Mouse (Mus musculus): ENCODE measurements around the gene Gpx3. TPM values are rescaled to one million over a fixed set of nuclear protein-coding genes. Genes with fewer than 3 reads are reported as not detected.

The Gpx3 gene
- polyA plus RNA-seq, 1 experiment from 2014 or later, result 114 TPM

DNA sequence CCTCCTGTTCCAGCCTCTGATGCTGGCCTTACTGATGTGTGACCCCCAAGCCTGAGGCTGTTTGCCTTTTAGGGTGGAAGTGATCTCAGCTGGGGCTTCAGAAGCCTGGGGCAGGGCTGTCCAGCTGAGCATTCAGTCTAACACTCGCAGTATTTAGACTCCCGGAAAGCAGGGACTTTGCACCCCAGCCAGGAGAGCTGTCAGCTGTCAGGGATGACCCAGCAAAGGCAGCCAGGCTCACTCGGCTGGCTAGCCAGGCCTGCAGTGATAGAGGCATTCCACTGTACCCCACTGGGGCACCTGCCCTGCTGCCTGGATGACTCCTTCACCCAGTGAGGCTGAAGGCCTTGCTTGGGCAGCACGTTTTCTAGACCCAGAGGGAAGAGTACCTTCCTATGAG lies 3.7 kb downstream of the Gpx3 start:
- peak overlapping the region; percentile 20; the same call in 1 of the 2 replicates for H3K27ac ChIP-seq (ENCODE audit: low read depth, low read length)
- DNase-seq (ENCODE audit: low spot score), result no peak
- 75% methylated on average over 4 of the region's 4 CpGs for WGBS
- 0 out of 2 replicates have a peak, but pooled peaks cover 2% of the 10 kb centered on the region for H3K4me1 ChIP-seq (replicated peaks; ENCODE audit: control insufficient read depth, insufficient read depth, low read length)
- no peak overlapping the region for H3K4me3 ChIP-seq (ENCODE audit: low read depth, low read length)
- H3K9ac ChIP-seq (ENCODE audit: low read depth, low read length), result no peak overlapping the region
- H3K4me2 ChIP-seq (replicated peaks; ENCODE audit: low read depth, low read length), result no peak overlapping the region
- ATAC-seq (ENCODE audit: low FRiP score), result no peak
- H3K36me3 ChIP-seq (ENCODE audit: control insufficient read depth, insufficient read depth, low read length), result no peaks in the 10 kb centered on the region
- no peaks in the 10 kb centered on the region for H3K9me3 ChIP-seq (ENCODE audit: control insufficient read depth, low read length)
- H3K27me3 ChIP-seq (ENCODE audit: control insufficient read depth, insufficient read depth, low read length), result no peaks in the 10 kb centered on the region

DNA sequence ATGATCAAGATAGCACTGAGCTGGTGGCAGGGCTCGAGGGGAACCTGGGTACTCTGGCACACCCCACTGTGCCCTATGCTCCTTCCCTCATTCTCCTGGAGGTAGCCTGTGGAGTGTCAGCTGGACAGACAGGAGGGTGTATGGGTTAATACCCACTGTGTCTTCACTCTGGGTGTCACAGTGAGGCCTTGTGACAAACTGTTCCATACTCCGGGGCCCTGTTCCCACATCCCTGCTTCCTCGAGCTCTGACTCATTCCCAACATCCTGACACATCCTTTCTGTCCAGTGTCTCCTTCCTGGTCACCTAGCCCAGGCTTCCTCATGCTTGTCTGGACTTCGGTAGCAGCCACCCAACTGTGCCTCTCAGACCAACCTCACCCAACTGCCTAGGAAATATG lies 4.2 kb downstream of the Gpx3 start:
- DNase-seq (ENCODE audit: low spot score), result no peak
- no peaks in the 10 kb centered on the region for H3K9me3 ChIP-seq (ENCODE audit: control insufficient read depth, low read length)
- whole genome bisulfite sequencing, result 87% methylated on average over 4 of the region's 4 CpGs

DNA sequence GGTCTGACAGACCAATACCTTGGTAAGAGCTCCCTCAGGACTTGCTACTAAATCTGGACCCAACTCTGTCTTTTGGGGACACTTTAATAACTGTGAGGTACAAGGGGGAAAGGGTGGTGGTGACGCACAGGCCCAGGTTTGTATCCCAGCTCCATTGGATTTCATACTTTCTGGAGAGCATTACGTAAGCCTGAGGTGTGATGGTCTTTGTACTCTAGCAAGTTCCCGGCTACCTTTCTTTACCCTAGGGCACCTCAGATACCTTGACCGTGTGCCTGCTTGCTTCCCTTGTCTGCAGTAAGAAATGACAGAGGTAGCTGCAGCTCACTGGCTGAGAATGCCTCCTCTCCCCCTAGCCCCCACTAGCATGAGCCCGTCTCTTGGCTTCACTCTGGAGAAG lies 5.0 kb downstream of the Gpx3 start:
- Histone ChIP-seq H3K4me2 (replicated peaks; ENCODE audit: low read depth, low read length) (no peak overlapping the region), H3K9me3 (ENCODE audit: control insufficient read depth, low read length) (no peaks in the 10 kb centered on the region), H3K27me3 (ENCODE audit: control insufficient read depth, insufficient read depth, low read length) (no peaks in the 10 kb centered on the region), H3K4me3 (ENCODE audit: low read depth, low read length) (no peak overlapping the region), H3K4me1 (replicated peaks; ENCODE audit: control insufficient read depth, insufficient read depth, low read length) (0 out of 2 replicates have a peak, but pooled peaks cover 2% of the 10 kb centered on the region), H3K36me3 (ENCODE audit: control insufficient read depth, insufficient read depth, low read length) (no peaks in the 10 kb centered on the region), H3K9ac (ENCODE audit: low read depth, low read length) (no peak overlapping the region), H3K27ac (ENCODE audit: low read depth, low read length) (no peak overlapping the region)
- DNase-seq (ENCODE audit: low spot score) (no peak), ATAC-seq (ENCODE audit: low FRiP score) (no peak)
- WGBS, result 87% methylated on average over 5 of the region's 5 CpGs

More for the DNA sequence above, 4.2 kb downstream of the Gpx3 start:
- no peak for ATAC-seq (ENCODE audit: low FRiP score)
- Histone ChIP-seq H3K36me3 (ENCODE audit: control insufficient read depth, insufficient read depth, low read length) (no peaks in the 10 kb centered on the region), H3K4me1 (replicated peaks; ENCODE audit: control insufficient read depth, insufficient read depth, low read length) (0 out of 2 replicates have a peak, but pooled peaks cover 2% of the 10 kb centered on the region), H3K4me2 (replicated peaks; ENCODE audit: low read depth, low read length) (no peak overlapping the region), H3K9ac (ENCODE audit: low read depth, low read length) (no peak overlapping the region), H3K27ac (ENCODE audit: low read depth, low read length) (no peak overlapping the region), H3K4me3 (ENCODE audit: low read depth, low read length) (no peak overlapping the region), H3K27me3 (ENCODE audit: control insufficient read depth, insufficient read depth, low read length) (no peaks in the 10 kb centered on the region)

DNA sequence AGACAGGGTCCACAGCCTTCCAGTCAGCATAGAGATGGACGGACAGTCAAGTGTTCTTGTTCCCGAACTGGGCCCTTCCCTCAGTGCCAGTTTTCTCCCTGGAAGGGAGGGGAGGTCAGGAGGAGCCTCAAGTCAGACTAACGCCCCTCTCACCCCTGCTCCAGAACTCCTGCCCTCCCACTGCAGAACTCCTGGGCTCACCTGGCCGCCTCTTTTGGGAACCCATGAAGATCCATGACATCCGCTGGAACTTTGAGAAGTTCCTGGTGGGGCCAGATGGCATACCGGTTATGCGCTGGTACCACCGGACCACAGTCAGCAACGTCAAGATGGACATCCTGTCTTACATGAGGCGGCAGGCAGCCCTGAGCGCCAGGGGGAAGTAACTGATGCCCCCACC lies 7.0 kb downstream of the Gpx3 start:
- Histone ChIP-seq H3K4me2 (replicated peaks; ENCODE audit: low read depth, low read length) (no peak overlapping the region), H3K4me1 (replicated peaks; ENCODE audit: control insufficient read depth, insufficient read depth, low read length) (0 out of 2 replicates have a peak, but pooled peaks cover 2% of the 10 kb centered on the region), H3K4me3 (ENCODE audit: low read depth, low read length) (no peak overlapping the region), H3K27me3 (ENCODE audit: control insufficient read depth, insufficient read depth, low read length) (no peaks in the 10 kb centered on the region), H3K9ac (ENCODE audit: low read depth, low read length) (no peak overlapping the region), H3K27ac (ENCODE audit: low read depth, low read length) (no peak overlapping the region), H3K9me3 (ENCODE audit: control insufficient read depth, low read length) (no peaks in the 10 kb centered on the region), H3K36me3 (ENCODE audit: control insufficient read depth, insufficient read depth, low read length) (no peaks in the 10 kb centered on the region)
- ATAC-seq (ENCODE audit: low FRiP score) (no peak), DNase-seq (ENCODE audit: low spot score) (no peak)
- WGBS, result 88% methylated on average over 11 of the region's 11 CpGs

DNA sequence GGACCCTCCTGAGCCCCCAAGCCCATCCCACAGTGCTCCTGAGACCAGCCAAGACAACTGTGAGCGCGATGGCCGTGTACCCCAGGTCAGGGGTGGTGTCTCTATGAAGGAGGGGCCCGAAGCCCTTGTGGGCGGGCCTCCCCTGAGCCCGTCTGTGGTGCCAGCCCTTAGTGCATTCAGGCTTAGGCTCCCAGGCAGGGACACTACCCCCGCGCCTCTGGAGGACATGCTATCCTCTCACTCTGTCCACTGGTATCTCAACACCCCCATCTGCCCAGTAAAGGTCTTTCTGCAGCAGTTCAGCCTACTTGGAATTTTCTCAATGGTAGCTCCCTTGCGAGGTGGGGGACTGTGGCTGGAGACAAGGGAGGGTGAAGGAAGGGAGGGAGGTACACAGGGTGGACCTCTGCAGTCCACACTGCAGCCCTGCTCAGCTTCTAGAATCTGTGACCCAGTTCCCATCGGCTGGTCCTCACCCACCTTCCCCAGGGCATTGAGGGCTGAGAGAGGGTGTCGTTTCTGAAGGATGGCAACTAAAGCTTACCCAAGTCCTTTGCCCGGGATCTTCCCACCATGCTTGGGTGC lies 7.9 kb downstream of the Gpx3 start:
- no peak for DNase-seq (ENCODE audit: low spot score)
- Histone ChIP-seq H3K27ac (ENCODE audit: low read depth, low read length) (no peak overlapping the region), H3K4me2 (replicated peaks; ENCODE audit: low read depth, low read length) (no peak overlapping the region), H3K9me3 (ENCODE audit: control insufficient read depth, low read length) (no peaks in the 10 kb centered on the region), H3K4me1 (replicated peaks; ENCODE audit: control insufficient read depth, insufficient read depth, low read length) (no peaks in the 10 kb centered on the region), H3K4me3 (ENCODE audit: low read depth, low read length) (no peak overlapping the region), H3K36me3 (ENCODE audit: control insufficient read depth, insufficient read depth, low read length) (no peaks in the 10 kb centered on the region), H3K27me3 (ENCODE audit: control insufficient read depth, insufficient read depth, low read length) (no peaks in the 10 kb centered on the region), H3K9ac (ENCODE audit: low read depth, low read length) (no peak overlapping the region)
- no peak for ATAC-seq (ENCODE audit: low FRiP score)
- 88% methylated on average over 12 of the region's 12 CpGs for WGBS

DNA sequence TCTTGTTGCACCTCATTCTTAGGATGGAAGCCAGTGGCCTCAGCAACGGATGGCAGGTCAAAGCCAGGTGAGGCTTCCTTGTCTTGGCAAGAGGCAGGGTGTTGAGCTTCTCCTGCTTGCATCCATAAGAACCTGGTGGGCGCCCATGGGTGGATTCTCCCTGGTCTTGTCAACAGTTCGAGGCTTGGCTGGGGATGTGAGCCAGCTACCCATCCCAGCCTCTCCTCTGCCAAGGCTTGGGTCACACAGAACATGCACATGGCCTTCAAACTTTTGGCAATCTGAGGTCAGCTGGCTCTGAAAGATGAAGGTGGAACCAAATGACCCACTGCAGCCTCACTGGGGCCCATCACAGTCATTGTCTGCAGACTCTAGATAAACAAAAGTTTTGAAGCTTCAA lies 8.9 kb downstream of the Gpx3 start:
- no peaks in the 10 kb centered on the region for H3K36me3 ChIP-seq (ENCODE audit: control insufficient read depth, insufficient read depth, low read length)
- H3K27ac ChIP-seq (ENCODE audit: low read depth, low read length), result no peak overlapping the region
- no peaks in the 10 kb centered on the region for H3K4me1 ChIP-seq (replicated peaks; ENCODE audit: control insufficient read depth, insufficient read depth, low read length)
- no peaks in the 10 kb centered on the region for H3K27me3 ChIP-seq (ENCODE audit: control insufficient read depth, insufficient read depth, low read length)
- no peak overlapping the region for H3K9ac ChIP-seq (ENCODE audit: low read depth, low read length)
- no peak overlapping the region for H3K4me3 ChIP-seq (ENCODE audit: low read depth, low read length)
- ATAC-seq (ENCODE audit: low FRiP score) (no peak), DNase-seq (ENCODE audit: low spot score) (no peak)
- no peaks in the 10 kb centered on the region for H3K9me3 ChIP-seq (ENCODE audit: control insufficient read depth, low read length)
- no peak overlapping the region for H3K4me2 ChIP-seq (replicated peaks; ENCODE audit: low read depth, low read length)
- 90% methylated on average over 3 of the region's 3 CpGs for WGBS

DNA sequence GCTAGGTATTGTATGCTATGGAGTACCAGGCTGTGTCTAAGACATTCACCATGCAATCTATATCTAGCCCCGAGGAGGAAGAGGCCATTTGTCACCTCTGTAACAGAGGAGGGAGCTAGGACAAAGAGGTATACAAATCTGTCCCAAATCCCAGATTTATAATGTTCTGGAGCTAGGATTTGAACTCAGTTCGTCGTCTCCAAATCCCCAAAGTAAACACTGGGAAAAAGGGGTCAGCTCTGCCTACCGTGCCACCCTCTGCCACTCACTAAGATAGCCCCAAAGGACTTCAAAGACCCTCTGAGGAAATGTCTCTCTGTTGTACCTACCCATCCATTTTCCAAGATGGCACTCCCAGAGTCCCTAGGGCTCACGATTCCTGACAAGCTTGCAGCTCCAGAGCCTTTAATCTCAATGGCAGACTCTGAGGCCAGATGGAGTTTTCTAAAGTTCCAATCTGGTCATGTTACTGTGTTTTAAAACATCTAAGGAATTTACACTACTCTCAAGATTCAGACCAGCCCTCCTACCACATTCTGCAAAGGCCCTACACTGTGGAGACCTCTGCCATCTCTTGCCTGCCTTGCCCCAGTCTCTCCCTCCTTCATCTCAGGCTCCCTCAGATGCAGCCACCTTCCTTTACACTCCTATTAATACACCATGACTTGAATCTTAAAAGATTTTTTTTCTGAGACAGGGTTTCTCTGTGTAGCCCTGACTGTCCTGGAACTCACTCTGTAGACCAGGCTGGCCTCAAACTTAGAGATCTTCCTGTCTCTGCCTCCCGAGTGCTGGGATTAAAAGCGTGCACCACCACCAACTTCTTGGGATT lies 9.6 kb downstream of the Gpx3 start:
- no peaks in the 10 kb centered on the region for H3K27me3 ChIP-seq (ENCODE audit: control insufficient read depth, insufficient read depth, low read length)
- no peaks in the 10 kb centered on the region for H3K4me1 ChIP-seq (replicated peaks; ENCODE audit: control insufficient read depth, insufficient read depth, low read length)
- 90% methylated on average over 7 of the region's 7 CpGs for WGBS
- H3K4me2 ChIP-seq (replicated peaks; ENCODE audit: low read depth, low read length), result no peak overlapping the region
- H3K36me3 ChIP-seq (ENCODE audit: control insufficient read depth, insufficient read depth, low read length), result no peaks in the 10 kb centered on the region
- H3K27ac ChIP-seq (ENCODE audit: low read depth, low read length), result no peak overlapping the region
- no peak overlapping the region for H3K9ac ChIP-seq (ENCODE audit: low read depth, low read length)
- no peaks in the 10 kb centered on the region for H3K9me3 ChIP-seq (ENCODE audit: control insufficient read depth, low read length)
- H3K4me3 ChIP-seq (ENCODE audit: low read depth, low read length), result no peak overlapping the region
- ATAC-seq (ENCODE audit: low FRiP score) (no peak), DNase-seq (ENCODE audit: low spot score) (no peak)

DNA sequence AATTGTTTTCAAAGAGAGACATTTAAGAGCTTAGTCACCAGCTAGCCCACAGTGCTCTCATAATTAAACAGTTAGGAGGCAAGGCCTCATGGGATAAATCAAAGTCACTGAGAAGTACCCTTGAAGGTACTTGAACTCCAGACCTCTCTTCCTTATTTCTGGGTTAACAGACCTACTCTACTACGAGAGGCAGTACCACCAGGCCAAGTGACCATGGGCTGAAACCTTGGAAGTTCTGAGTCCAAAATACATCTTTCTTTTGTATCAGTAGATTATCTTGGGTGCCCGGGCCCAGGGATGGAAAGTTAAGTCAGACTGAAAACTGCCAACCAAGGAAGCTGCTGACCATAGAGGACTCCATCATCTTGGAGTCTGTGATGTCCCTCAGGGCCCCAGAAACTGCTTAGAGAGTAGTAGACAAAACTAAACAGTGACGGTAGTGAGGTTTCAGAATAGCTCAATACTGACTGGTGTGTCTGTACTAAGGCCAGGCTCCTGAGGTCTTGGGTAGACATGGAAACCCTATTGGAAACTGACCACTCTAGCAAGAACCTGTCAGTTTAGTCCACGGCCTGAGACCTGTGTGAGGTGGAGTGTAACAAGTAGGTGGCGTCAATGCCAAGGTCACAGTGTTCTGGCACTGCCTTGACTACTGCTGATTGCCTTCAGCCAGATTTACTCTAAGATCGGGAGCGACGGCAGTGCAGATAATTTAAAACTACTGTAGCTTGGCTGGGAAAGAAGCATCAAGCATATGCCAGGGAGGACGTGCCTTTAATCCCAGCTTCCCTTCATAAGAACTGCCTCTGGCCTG lies 10.5 kb downstream of the Gpx3 start:
- no peaks in the 10 kb centered on the region for H3K9me3 ChIP-seq (ENCODE audit: control insufficient read depth, low read length)
- peaks cover 2% of the 10 kb centered on the region; the same call in 1 of the 2 replicates for H3K36me3 ChIP-seq (ENCODE audit: control insufficient read depth, insufficient read depth, low read length)
- DNase-seq (ENCODE audit: low spot score) (no peak), ATAC-seq (ENCODE audit: low FRiP score) (no peak)
- 88% methylated on average over 9 of the region's 9 CpGs for WGBS
- H3K4me2 ChIP-seq (replicated peaks; ENCODE audit: low read depth, low read length), result no peak overlapping the region
- H3K4me1 ChIP-seq (replicated peaks; ENCODE audit: control insufficient read depth, insufficient read depth, low read length), result no peaks in the 10 kb centered on the region
- no peak overlapping the region for H3K9ac ChIP-seq (ENCODE audit: low read depth, low read length)
- no peak overlapping the region for H3K4me3 ChIP-seq (ENCODE audit: low read depth, low read length)
- H3K27ac ChIP-seq (ENCODE audit: low read depth, low read length), result no peak overlapping the region
- H3K27me3 ChIP-seq (ENCODE audit: control insufficient read depth, insufficient read depth, low read length), result no peaks in the 10 kb centered on the region
